Mouse (Mus musculus) ES-Bruce4 (cell line): ENCODE data around the gene Tex2.

Experiments used
- CTCF ChIP-seq: IDR thresholded peaks from one replicate; pipeline ENCODE4 v1.8.1; 2011; ENCODE audit warnings: low read depth, low read length
- POLR2A ChIP-seq: IDR thresholded peaks from one replicate; pipeline ENCODE4 v1.8.1; 2011; ENCODE audit warnings: low read length; ENCODE audit not compliant: insufficient read depth

- TF ChIP-seq POLR2A (no peak), CTCF (no peak)
Observed at GRCm38 (mm10) chr11:106542385-106542784, 70.8 kb downstream of the Tex2 start.
